Mouse (Mus musculus) heart, embryonic 11.5 days (tissue): ENCODE data around the gene Lpo. TPM values are rescaled to one million over a fixed set of nuclear protein-coding genes. Genes with fewer than 3 reads are reported as not detected.

Experiments
- ATAC-seq: fragments of 200-750 bp; cut with Nextera tagmentation; replicated peaks from 2 replicates; pipeline ENCODE4 v1.8.0; 2017; ENCODE audit warnings: moderate library complexity; ENCODE audit not compliant: insufficient number of reproducible peaks, low FRiP score, low TSS enrichment
- H3K27ac ChIP-seq: fragments of 300-500 bp; sonication (generic); 2 replicates; pipeline ENCODE4 v1.5.1; 2014; ENCODE audit warnings: mild to moderate bottlenecking, low read depth, low read length
- H3K27me3 ChIP-seq: fragments of 300-500 bp; sonication (generic); 2 replicates; pipeline ENCODE4 v1.6.1; 2014; ENCODE audit warnings: mild to moderate bottlenecking, low read length, mixed read lengths; ENCODE audit not compliant: control insufficient read depth, insufficient read depth
- H3K36me3 ChIP-seq: fragments of 300-500 bp; sonication (generic); 2 replicates; pipeline ENCODE4 v1.6.1; 2014; ENCODE audit warnings: mild to moderate bottlenecking, low read length, moderate library complexity, mixed read lengths; ENCODE audit not compliant: control insufficient read depth, insufficient read depth
- H3K4me1 ChIP-seq: fragments of 300-500 bp; sonication (generic); 2 replicates; pipeline ENCODE4 v1.6.1; 2014; ENCODE audit warnings: low read length; ENCODE audit not compliant: control insufficient read depth, insufficient read depth
- H3K4me2 ChIP-seq: fragments of 300-500 bp; sonication (generic); 2 replicates; pipeline ENCODE4 v1.6.1; 2014; ENCODE audit warnings: mild to moderate bottlenecking, moderate library complexity
- H3K4me3 ChIP-seq: fragments of 300-500 bp; sonication (generic); 2 replicates; pipeline ENCODE4 v1.5.1; 2014; ENCODE audit warnings: low read depth, low read length
- H3K9ac ChIP-seq: fragments of 300-500 bp; sonication (generic); 2 replicates; pipeline ENCODE4 v1.6.1; 2014; ENCODE audit warnings: mild to moderate bottlenecking, low read depth, low read length, moderate library complexity
- H3K9me3 ChIP-seq: fragments of 300-500 bp; sonication (generic); replicated peaks from 2 replicates; pipeline ENCODE4 v1.6.1; 2016; ENCODE audit warnings: low read length; ENCODE audit not compliant: control insufficient read depth
- WGBS: fragments of 180-500 bp; shearing (Covaris S2); extraction: QIAGEN DNeasy Blood & Tissue Kit; methylation state at CpG from one replicate; pipeline ENCODE4 v1.1.7; 2014; ENCODE audit not compliant: insufficient replicate concordance; 5-methylcytosine and 5-hydroxymethylcytosine counted together
- microRNA counts: library from miRNA; unstranded; fragments of <30 nt; microRNA quantifications from one replicate; lab custom pipeline; 2015
- microRNA-seq: library from miRNA; unstranded; fragments of <30 nt; microRNA quantifications from one replicate; pipeline ENCODE4, GENCODE M21; 2016; ENCODE audit warnings: borderline number of aligned reads
- polyA plus RNA-seq: library from polyadenylated mRNA; unstranded; fragments of >200 nt; fragmentation: Nextera tagmentation; extraction: Ambion mirVana; gene quantifications from 2 replicates; pipeline ENCODE4 v1.2.1, GENCODE M21; 2014

The Lpo gene
- polyA plus RNA-seq, 1 experiment from 2014 or later = 0.34 TPM

GRCm38 (mm10) chr11:87758957-87759608, 69.0 kb downstream of the Lpo start:
- Histone ChIP-seq H3K9ac (no peak overlapping the region), H3K4me2 (no peak overlapping the region), H3K27me3 (peaks cover 48% of the 10 kb centered on the region), H3K9me3 (no peaks in the 10 kb centered on the region), H3K27ac (no peak overlapping the region), H3K36me3 (no peaks in the 10 kb centered on the region), H3K4me1 (peaks cover 5% of the 10 kb centered on the region), H3K4me3 (no peak overlapping the region)
- WGBS = 66% methylated on average over 4 of the region's 4 CpGs
- no peak for ATAC-seq

GRCm38 (mm10) chr11:87758161-87758911, 69.8 kb downstream of the Lpo start:
- H3K4me1 ChIP-seq = 0 out of 2 replicates have a peak, but pooled peaks cover 5% of the 10 kb centered on the region
- no peaks in the 10 kb centered on the region for H3K36me3 ChIP-seq
- no peak overlapping the region for H3K4me3 ChIP-seq
- no peak overlapping the region for H3K9ac ChIP-seq
- peaks cover 41% of the 10 kb centered on the region for H3K27me3 ChIP-seq
- ATAC-seq = no peak
- H3K4me2 ChIP-seq = no peak overlapping the region
- no peak overlapping the region for H3K27ac ChIP-seq
- no peaks in the 10 kb centered on the region for H3K9me3 ChIP-seq
- 71% methylated on average over 7 of the region's 7 CpGs for WGBS

GRCm38 (mm10) chr11:87757001-87757954, 70.8 kb downstream of the Lpo start:
- peak overlapping the region; percentile 68; the same call in 1 of the 2 replicates for H3K9ac ChIP-seq
- WGBS = 76% methylated on average over 25 of the region's 25 CpGs

More at GRCm38 (mm10) chr11:87757001-87757954, 70.8 kb downstream of the Lpo start:
- H3K4me2 ChIP-seq = peak overlapping the region; percentile 40
- no peaks in the 10 kb centered on the region for H3K9me3 ChIP-seq
- H3K4me1 ChIP-seq = 0 out of 2 replicates have a peak, but pooled peaks cover 5% of the 10 kb centered on the region
- H3K36me3 ChIP-seq = no peaks in the 10 kb centered on the region
- peaks cover 30% of the 10 kb centered on the region for H3K27me3 ChIP-seq
- peak overlapping the region; percentile 34 for H3K4me3 ChIP-seq
- no peak for ATAC-seq
- H3K27ac ChIP-seq = peak overlapping the region; percentile 41; the same call in 1 of the 2 replicates

MicroRNAs encoded within 50 kb of the gene (microRNA counts, 519-probe panel; counts per million panel counts)
- microRNA mmu-miR-142-3p (lab: Ali Mortazavi, UCI) (6,240 counts per million, percentile 79 among the panel's probes with 10 or more counts), microRNA mmu-miR-142-5p (lab: Ali Mortazavi, UCI) (32.2 counts per million)

Small RNA genes lying within 50 kb of the gene (microRNA-seq; reads per million reads assigned to microRNA genes)
- gene Mir142 = not detected
- gene Mir142b = not detected

Other genes with a start within 250 kb of the Lpo start
- gene Mtmr4, start 236.1 kb downstream of the Lpo start, polyA plus RNA-seq = 23.4 and 28.1 TPM in 2 replicates
- gene Hsf5, start 211.1 kb downstream of the Lpo start, polyA plus RNA-seq = 0.11 and 0.18 TPM in 2 replicates
- gene Rnf43, start 165.6 kb downstream of the Lpo start, polyA plus RNA-seq = 0.54 and 0.96 TPM in 2 replicates
- gene Supt4a, start 90.7 kb downstream of the Lpo start, polyA plus RNA-seq = 114 and 120 TPM in 2 replicates
- gene Tspoap1, start 67.7 kb downstream of the Lpo start, polyA plus RNA-seq = 0.72 and 1.2 TPM in 2 replicates
- 6.7 and 9.4 TPM in 2 replicates for gene Mpo, start 34.7 kb downstream of the Lpo start, polyA plus RNA-seq
- gene Mks1, start 24.9 kb upstream of the Lpo start, polyA plus RNA-seq = 5.9 and 6.1 TPM in 2 replicates
- gene Epx, start 47.2 kb upstream of the Lpo start, polyA plus RNA-seq = 0.21 TPM in 1 of 2 replicates, not detected in the other
- not detected in 2 replicates for gene Olfr462, start 64.0 kb upstream of the Lpo start, polyA plus RNA-seq
- gene Olfr463, start 69.1 kb upstream of the Lpo start, polyA plus RNA-seq = not detected in 2 replicates
- gene Olfr464, start 92.7 kb upstream of the Lpo start, polyA plus RNA-seq = not detected in 2 replicates
- gene Dynll2, start 159.2 kb upstream of the Lpo start, polyA plus RNA-seq = 16.7 and 17.2 TPM in 2 replicates
- gene Srsf1, start 219.1 kb upstream of the Lpo start, polyA plus RNA-seq = 205 and 242 TPM in 2 replicates
- gene Vezf1, start 240.0 kb upstream of the Lpo start, polyA plus RNA-seq = 24.8 and 26.4 TPM in 2 replicates